Mouse (Mus musculus) midbrain, embryonic 11.5 days (tissue): ENCODE results near the gene Washc3. TPM values are rescaled to one million over a fixed set of nuclear protein-coding genes. Genes with fewer than 3 reads are reported as not detected.

ENCODE experiments used
- ATAC-seq: fragments of 200-750 bp; cut with Nextera tagmentation; 2 replicates; pipeline ENCODE4 v1.8.0; 2017; ENCODE audit warnings: moderate TSS enrichment, moderate library complexity; ENCODE audit not compliant: low FRiP score
- DNase-seq: peaks from one replicate; pipeline ENCODE4 v3.0.0; 2015; ENCODE audit warnings: low spot score; ENCODE audit errors: missing footprints
- H3K27ac ChIP-seq: fragments of 300-500 bp; sonication (generic); 2 replicates; pipeline ENCODE4 v1.5.1; 2014; ENCODE audit warnings: low read depth, low read length
- H3K27me3 ChIP-seq: fragments of 300-500 bp; sonication (generic); 2 replicates; pipeline ENCODE4 v1.6.1; 2014; ENCODE audit warnings: mild to moderate bottlenecking, low read length, moderate library complexity, mixed read lengths; ENCODE audit not compliant: control insufficient read depth, insufficient read depth
- H3K36me3 ChIP-seq: fragments of 300-500 bp; sonication (generic); 2 replicates; pipeline ENCODE4 v1.6.1; 2014; ENCODE audit warnings: mild to moderate bottlenecking, low read length, moderate library complexity, mixed read lengths; ENCODE audit not compliant: control insufficient read depth, insufficient read depth
- H3K4me1 ChIP-seq: fragments of 300-500 bp; sonication (generic); 2 replicates; pipeline ENCODE4 v1.6.1; 2014; ENCODE audit warnings: low read length; ENCODE audit not compliant: control insufficient read depth, insufficient read depth
- H3K4me2 ChIP-seq: fragments of 300-500 bp; sonication (generic); 2 replicates; pipeline ENCODE4 v1.6.1; 2014; ENCODE audit warnings: mild to moderate bottlenecking, moderate library complexity
- H3K4me3 ChIP-seq: fragments of 300-500 bp; sonication (generic); 2 replicates; pipeline ENCODE4 v1.5.1; 2014; ENCODE audit warnings: low read depth, low read length
- H3K9ac ChIP-seq: fragments of 300-500 bp; sonication (generic); 2 replicates; pipeline ENCODE4 v1.6.1; 2014; ENCODE audit warnings: low read length
- H3K9me3 ChIP-seq: fragments of 300-500 bp; sonication (generic); 2 replicates; pipeline ENCODE4 v1.6.1; 2016; ENCODE audit warnings: low read length; ENCODE audit not compliant: control insufficient read depth
- WGBS: fragments of 180-500 bp; shearing (Covaris S2); extraction: QIAGEN DNeasy Blood & Tissue Kit; methylation state at CpG from one replicate; pipeline ENCODE4 v1.1.7; 2014; 5-methylcytosine and 5-hydroxymethylcytosine counted together
- polyA plus RNA-seq: library from polyadenylated mRNA; unstranded; fragments of >200 nt; fragmentation: Nextera tagmentation; extraction: Ambion mirVana; gene quantifications from 2 replicates; pipeline ENCODE4 v1.2.1, GENCODE M21; 2014

Gene Washc3
- polyA plus RNA-seq, 1 experiment from 2014 or later: 48.1 TPM

DNA sequence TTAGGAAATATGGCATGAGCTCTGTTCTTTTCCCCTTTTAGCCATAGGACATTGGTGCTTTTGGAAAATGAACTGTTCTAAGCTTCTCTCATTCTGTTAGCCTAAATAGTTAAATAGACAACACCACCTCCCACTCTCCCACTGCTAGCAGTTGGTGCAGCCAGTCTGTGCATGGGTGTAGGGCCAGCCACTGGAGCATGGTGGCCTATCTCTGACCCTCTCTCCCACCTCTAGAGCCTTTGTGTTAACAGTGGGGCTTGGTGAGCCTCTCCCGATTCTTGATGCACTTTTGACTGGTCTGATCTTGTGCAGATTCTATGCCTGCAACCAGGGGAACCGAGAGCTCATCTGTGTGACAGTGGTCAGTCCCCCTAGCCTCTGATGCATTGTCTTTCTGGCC is 31.9 kb downstream of the Washc3 start:
- no peak for DNase-seq
- Histone ChIP-seq H3K27ac (no peak overlapping the region), H3K9ac (no peak overlapping the region), H3K4me3 (no peak overlapping the region), H3K9me3 (no peaks in the 10 kb centered on the region), H3K36me3 (0 out of 2 replicates have a peak, but pooled peaks cover 2% of the 10 kb centered on the region), H3K27me3 (no peaks in the 10 kb centered on the region), H3K4me1 (no peaks in the 10 kb centered on the region), H3K4me2 (no peak overlapping the region)
- WGBS: 51% methylated on average over 2 of the region's 2 CpGs
- ATAC-seq: no peak

GRCm38 (mm10) chr10:88244681-88245080 is 43.8 kb downstream of the Washc3 start:
- WGBS: 93% methylated on average over 13 of the region's 13 CpGs
- Histone ChIP-seq H3K4me3 (no peak overlapping the region), H3K4me2 (no peak overlapping the region), H3K27ac (no peak overlapping the region), H3K9me3 (no peaks in the 10 kb centered on the region), H3K27me3 (no peaks in the 10 kb centered on the region), H3K9ac (no peak overlapping the region), H3K4me1 (no peaks in the 10 kb centered on the region), H3K36me3 (no peaks in the 10 kb centered on the region)
- no peak for ATAC-seq
- no peak for DNase-seq

DNA sequence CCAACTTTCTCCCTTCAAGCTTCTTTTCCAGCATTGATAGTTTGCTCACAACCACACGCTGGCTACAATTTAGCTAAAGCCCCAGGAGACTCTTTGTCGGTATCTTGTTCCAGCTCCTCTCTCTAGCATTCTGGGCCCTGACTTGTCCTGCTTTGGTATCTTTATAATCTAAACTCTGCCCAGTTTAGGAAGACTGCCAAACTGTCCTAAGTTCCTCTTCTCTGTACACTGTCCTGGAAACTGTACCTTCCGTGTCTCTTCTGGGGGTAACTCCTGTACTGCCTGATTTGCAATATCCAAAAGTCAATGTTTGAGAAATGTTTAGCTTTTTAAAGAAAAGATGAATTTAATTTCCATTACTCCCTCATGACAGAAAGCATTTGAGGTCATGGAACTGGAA is 49.4 kb downstream of the Washc3 start:
- Histone ChIP-seq H3K4me2 (no peak overlapping the region), H3K4me3 (no peak overlapping the region), H3K9ac (no peak overlapping the region), H3K9me3 (no peaks in the 10 kb centered on the region), H3K27me3 (no peaks in the 10 kb centered on the region), H3K36me3 (no peaks in the 10 kb centered on the region), H3K4me1 (no peaks in the 10 kb centered on the region), H3K27ac (no peak overlapping the region)
- 79% methylated on average over 3 of the region's 3 CpGs for WGBS
- no peak for ATAC-seq
- DNase-seq: no peak

- H3K27me3 ChIP-seq: no peaks in the 10 kb centered on the region
- no peak overlapping the region for H3K27ac ChIP-seq
- H3K36me3 ChIP-seq: no peaks in the 10 kb centered on the region
- no peak overlapping the region for H3K9ac ChIP-seq
- no peak overlapping the region for H3K4me2 ChIP-seq
- WGBS: 75% methylated on average over 9 of the region's 9 CpGs
- ATAC-seq: no peak
- no peak for DNase-seq
- no peaks in the 10 kb centered on the region for H3K9me3 ChIP-seq
- H3K4me3 ChIP-seq: no peak overlapping the region
- no peaks in the 10 kb centered on the region for H3K4me1 ChIP-seq
These were observed 51.4 kb downstream of the Washc3 start for GRCm38 (mm10) chr10:88252121-88252862.

DNA sequence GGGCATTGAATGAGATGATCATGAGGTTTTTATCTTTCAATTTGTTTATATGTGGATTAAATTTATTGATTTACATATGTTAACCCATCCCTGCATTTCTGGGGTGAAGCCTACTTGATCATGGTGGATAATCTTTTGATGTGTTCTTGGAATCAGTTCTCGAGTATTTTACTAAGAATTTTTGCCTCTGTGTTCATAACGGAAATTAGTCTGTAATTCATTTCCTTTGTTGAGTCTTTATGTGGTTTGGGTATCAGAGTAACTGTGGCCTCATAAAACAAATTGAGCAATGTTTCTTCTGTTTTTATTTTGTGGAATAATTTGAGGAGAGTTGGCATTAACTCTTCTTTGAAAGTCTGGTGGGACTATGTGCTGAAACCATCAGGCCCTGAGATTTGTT is 54.7 kb downstream of the Washc3 start:
- Histone ChIP-seq H3K27ac (no peak overlapping the region), H3K4me1 (no peaks in the 10 kb centered on the region), H3K9me3 (no peaks in the 10 kb centered on the region), H3K27me3 (no peaks in the 10 kb centered on the region), H3K9ac (no peak overlapping the region), H3K4me3 (no peak overlapping the region), H3K36me3 (no peaks in the 10 kb centered on the region), H3K4me2 (no peak overlapping the region)
- DNase-seq: no peak
- 96% methylated on average over 2 of the region's 2 CpGs for WGBS
- no peak for ATAC-seq

- DNase-seq: no peak
- Histone ChIP-seq H3K4me3 (no peak overlapping the region), H3K9ac (no peak overlapping the region), H3K36me3 (no peaks in the 10 kb centered on the region), H3K27me3 (no peaks in the 10 kb centered on the region), H3K4me2 (no peak overlapping the region), H3K9me3 (no peaks in the 10 kb centered on the region), H3K4me1 (no peaks in the 10 kb centered on the region; the same call in 1 of the 2 replicates), H3K27ac (no peak overlapping the region)
- WGBS: 91% methylated on average over 12 of the region's 12 CpGs
- ATAC-seq: no peak
These were observed 59.4 kb downstream of the Washc3 start for GRCm38 (mm10) chr10:88260309-88260708.

DNA sequence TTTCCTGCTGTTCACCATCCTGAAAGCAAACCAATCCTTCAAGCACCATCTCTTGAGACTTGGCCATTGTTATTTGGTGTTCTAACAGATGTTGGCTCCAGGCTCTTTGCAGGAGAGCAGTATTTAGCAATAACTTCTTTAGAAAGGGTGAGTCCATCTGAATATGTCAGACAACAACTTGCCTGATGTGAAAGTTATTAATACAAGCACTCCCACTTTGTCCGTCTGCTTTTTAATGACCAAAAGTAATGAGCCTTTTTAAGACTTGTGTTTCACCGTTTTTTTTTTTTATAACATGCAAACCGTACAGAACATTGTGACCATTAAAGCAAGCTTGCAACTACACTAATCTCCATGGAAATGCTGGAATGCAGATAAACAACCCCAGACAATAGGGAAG is 60.3 kb downstream of the Washc3 start:
- ATAC-seq (no peak), DNase-seq (no peak)
- Histone ChIP-seq H3K9ac (no peak overlapping the region), H3K36me3 (no peaks in the 10 kb centered on the region), H3K27ac (no peak overlapping the region), H3K27me3 (no peaks in the 10 kb centered on the region), H3K4me1 (no peaks in the 10 kb centered on the region; the same call in 1 of the 2 replicates), H3K9me3 (no peaks in the 10 kb centered on the region), H3K4me2 (no peak overlapping the region), H3K4me3 (no peak overlapping the region)
- 73% methylated on average over 3 of the region's 3 CpGs for WGBS

DNA sequence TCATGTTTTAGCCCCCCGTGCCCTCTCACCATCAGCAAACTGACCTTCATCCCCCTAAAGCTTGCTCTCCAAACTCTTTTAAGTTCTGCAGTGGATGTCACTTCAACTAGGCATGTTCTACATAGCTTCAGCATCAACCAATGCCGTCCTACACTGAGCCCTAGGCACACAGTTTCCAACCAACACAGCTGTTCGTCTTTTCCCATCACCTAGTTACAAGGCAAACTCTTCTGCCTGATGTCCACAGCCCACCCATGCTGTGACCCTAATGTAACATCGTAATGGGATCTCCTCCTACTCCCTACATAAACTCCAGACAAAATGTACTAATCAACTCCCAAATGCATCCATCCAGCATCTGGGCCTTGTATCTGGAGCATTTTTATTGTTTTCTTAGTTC is 62.5 kb downstream of the Washc3 start:
- no peaks in the 10 kb centered on the region for H3K9me3 ChIP-seq
- no peaks in the 10 kb centered on the region; the same call in 1 of the 2 replicates for H3K4me1 ChIP-seq
- H3K4me3 ChIP-seq: no peak overlapping the region
- no peaks in the 10 kb centered on the region for H3K36me3 ChIP-seq
- 78% methylated on average over 4 of the region's 4 CpGs for WGBS
- DNase-seq (no peak), ATAC-seq (no peak)
- no peaks in the 10 kb centered on the region for H3K27me3 ChIP-seq
- no peak overlapping the region for H3K4me2 ChIP-seq
- no peak overlapping the region for H3K9ac ChIP-seq
- H3K27ac ChIP-seq: no peak overlapping the region

DNA sequence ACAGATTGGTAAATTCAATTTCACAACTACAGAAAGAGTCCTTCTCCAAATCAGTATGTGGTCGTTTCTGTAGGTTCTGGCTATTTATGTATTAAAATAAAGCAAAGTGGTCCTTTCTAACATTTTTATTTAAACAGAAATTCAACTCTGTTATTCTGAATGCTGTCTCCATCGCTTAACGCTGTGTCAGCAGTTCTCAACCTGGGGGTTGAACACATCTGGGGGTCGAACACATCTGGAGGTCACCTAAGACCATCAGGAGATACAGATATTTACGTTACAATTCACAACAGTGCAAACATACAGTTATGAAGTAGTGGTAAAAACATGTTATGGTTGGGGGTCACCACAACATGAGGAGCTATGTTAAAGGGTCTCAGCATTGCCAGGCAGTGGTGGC is 73.2 kb downstream of the Washc3 start:
- DNase-seq (no peak), ATAC-seq (no peak)
- Histone ChIP-seq H3K4me2 (no peak overlapping the region), H3K36me3 (no peaks in the 10 kb centered on the region), H3K9me3 (no peaks in the 10 kb centered on the region), H3K4me3 (no peak overlapping the region), H3K9ac (no peak overlapping the region), H3K4me1 (no peaks in the 10 kb centered on the region), H3K27me3 (no peaks in the 10 kb centered on the region), H3K27ac (no peak overlapping the region)
- 83% methylated on average over 5 of the region's 5 CpGs for WGBS
